Mouse (Mus musculus): ENCODE measurements around the gene Cep290.
A peak's percentile ranks its signal among the peaks of the same experiment; 100 is the strongest.

Cep290 gene

DNA sequence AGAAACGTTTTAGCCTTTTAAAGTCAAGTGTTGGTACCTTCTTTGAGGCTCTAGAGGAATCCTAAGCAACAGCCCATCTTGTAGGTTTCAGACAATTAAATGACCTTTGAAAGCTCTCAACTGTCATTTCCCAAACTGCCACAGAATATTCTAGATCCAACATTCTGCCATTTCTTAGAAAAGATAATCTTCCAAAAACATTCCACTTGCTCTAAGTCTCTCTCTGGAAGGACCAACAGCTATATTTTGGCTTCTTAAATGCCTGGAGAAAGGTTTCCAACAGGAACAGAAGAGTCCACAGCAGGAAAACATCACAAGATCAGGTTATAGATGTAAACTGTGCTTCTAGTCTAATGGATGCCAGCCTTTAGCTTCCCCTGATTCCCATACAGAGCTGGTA lies 103.0 kb downstream of the Cep290 start, which contains the start of the genes 4930430F08Rik and 1700017N19Rik:
Gene 4930430F08Rik (minus strand): TSS at position 101 of the 400 bp plus-strand sequence.
Gene 1700017N19Rik (plus strand): TSS at position 162 of the 400 bp plus-strand sequence.
- DNase-seq (ENCODE audit: low spot score) = no peak

DNA sequence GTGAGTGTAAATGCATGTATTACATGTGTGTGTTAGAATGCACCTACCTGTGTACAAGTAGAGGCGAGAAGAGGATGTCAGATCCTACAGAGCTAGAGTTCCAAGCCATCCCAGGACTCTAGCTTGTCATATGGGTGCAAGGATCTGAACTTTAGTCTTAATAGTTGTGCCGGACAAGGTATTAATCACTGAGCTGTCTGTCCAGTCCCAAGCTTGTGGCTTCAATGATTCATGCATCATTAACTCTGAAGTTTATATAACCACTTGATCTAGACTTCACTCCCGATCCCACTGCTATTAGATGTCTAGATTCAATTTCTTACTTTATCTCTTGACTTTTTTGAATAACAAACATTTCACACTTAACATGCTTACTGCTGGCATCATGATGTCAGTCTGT lies 111.0 kb downstream of the Cep290 start:
- DNase-seq (ENCODE audit: low spot score) = no peak

DNA sequence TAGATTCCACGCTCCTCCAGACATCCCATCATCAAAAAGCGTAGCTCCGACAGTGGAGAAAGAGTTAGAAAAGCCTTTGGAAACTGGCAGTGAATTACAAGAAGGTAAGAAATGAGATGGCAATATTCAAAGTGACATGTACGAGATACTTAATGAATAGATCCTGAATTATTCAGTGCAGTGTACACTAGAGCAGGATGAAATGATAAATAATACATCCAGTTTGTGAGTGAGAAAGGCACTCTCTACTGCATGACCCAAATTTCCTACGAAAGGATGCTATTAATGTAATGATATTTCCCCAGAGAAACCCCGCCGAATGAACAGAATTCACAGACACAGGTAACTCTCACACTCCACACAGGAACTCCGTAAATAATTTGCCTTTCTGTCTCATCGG lies 116.2 kb downstream of the Cep290 start:
- DNase-seq (ENCODE audit: low spot score) = no peak

DNA sequence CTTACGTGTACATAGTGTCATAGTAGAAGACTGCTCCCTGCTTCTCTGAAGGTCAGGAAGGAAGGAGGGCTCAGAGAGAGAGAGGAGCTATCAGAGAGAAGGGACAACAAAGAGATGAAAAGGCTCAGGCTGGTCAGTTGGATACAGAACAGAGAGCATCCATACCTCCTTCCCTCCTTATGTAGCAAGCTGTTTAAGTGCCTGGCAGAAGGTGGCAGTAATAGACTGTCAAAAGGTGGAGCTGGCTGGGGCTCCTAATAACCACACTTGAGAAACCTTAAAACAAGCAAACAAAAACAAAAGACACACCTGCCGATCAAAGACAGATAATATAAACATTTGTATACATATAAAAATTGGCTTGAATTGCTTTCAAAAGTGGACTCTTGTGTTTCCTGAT lies 116.9 kb downstream of the Cep290 start:
- DNase-seq (ENCODE audit: low spot score) = no peak

DNA sequence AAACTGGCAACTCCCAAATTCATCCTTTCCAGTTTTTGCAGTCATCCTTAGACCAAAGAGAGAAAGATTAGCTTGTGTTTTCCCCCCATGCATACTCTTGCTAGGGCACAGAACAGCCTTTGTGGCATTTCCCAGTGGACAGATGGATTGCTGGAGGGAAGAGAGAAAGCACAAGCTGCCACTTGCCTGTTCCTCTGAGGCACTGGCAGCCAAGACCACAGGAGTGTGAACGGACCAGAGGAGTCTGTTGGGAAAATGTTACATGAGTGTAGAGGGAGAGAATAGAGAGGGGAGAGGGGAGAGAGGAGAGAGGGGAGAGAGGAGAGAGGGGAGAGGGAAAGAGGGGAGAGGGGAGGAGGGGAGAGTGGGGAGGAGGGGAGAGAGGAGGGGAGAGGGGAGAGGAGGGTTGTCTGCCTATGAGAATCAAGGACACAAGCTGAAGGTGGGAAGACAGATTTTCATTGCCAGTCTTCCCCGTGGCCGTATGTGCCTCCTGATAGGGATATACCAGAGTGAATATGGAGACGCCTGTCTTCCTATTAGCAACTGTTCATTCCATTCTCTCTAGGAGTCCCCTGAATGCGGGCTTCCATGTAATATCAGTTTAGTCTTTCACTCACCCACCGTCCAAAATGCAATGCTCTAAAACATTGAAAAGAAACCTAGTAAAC lies 130.0 kb downstream of the Cep290 start:
- no peak for DNase-seq (ENCODE audit: low spot score)

DNA sequence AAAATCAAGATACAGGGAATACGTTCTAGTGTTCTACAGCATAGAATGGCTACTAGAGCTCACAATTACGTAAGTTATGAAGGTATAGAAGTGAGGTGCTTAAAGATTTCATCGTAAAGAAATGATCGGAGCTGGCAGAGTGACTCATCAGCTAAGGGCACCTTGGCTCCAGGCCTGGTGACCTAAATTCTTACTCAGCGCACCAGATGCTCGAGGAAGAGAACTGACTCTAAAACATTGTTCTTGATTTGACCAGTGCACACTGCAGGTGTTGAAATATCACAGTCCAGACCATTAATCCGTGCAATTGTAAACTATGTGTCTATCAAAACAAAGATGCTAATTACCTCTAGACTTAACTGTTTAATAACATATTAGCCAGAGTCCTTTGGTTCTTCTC lies 132.1 kb downstream of the Cep290 start:
- DNase-seq (ENCODE audit: low spot score) = no peak

DNA sequence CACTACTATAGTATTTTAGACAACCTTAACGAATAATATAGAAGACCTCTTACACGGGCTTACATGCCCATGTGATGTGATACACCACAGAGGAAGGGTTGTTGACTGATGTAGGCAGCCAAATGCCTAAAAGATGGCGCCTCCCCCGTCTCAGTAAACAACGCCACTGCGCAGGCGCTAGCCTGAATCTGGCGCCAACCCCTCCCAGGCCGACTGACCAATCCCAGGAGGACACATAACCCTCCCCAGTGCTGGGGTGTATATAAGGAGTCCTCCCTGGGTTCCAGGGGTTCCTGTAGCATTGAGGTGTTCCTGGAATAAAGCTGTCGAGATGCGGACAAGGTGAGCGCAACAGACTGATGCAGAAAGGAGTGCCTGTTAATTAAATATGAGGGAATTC lies 132.7 kb downstream of the Cep290 start:
- DNase-seq (ENCODE audit: low spot score) = peak; percentile 77

DNA sequence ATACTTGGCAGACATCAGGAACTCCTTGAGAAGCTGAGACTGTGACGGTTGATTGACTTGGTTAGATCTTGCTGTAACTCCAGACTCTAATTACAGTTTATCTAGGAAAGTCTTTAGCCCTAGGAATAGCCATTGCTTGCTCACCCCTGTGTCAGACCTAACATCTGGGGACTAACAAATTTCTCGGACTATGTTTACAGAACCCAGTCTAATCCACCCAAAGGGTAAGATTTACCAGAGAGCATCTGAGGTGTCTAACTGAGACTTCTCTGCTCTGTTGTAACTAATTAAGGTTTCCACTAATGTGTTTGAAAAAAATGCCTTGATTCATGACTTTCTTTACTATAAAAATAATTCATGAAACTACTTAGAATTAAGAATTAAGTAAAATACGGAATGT lies 135.1 kb downstream of the Cep290 start:
- DNase-seq (ENCODE audit: low spot score) = no peak

Data from testis, postnatal 14 days (tissue).